Comparison of ENCODE assay signal across 9 mouse cellular contexts in the genomic region with DNA sequence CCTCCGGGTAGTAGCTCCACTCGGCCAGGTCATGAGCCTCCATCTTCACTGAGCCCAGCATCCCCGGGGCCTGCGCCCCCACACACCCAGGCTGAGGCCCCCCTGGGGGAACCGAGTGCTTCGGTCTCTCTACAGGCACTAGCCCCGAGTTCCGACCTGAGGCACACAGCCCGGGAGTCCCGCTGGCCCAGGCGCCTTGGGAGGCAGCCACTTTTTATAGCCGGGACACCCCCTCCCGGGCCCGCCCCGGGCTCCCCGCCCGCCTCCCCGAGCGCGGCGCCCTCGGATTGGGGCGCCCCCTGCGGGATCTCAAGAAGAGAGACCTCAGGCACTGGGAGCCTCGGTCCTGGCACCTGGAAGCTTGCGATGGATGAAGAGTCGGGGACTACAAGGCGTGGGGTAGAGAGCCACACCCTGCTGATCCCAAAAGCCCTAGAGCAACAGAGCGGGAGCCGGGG. TPM values are rescaled to one million over a fixed set of nuclear protein-coding genes. Genes with fewer than 3 reads are reported as not detected.
DNase-seq lines count a peak whose midpoint lies in the region; ATAC-seq and TF ChIP-seq lines count a peak whose summit lies in the region.
"Had no signal": no experiment of that assay in that cellular context is flagged by ENCODE, and none has a peak within 500 bp of the region (broad histone marks: within the 10 kb centered on the region; RNA-seq: fewer than 3 reads in every experiment).

TSS of gene Foxa3 (minus strand) at position 182 of the 458 bp plus-strand sequence.

- WGBS in olfactory bulb, adult 2 months = 4% methylated on average over 30 of the region's 30 CpGs

- TF ChIP-seq CTCF in olfactory bulb, adult 2 months (IDR thresholded peaks at IDR 0.05; ENCODE audit: insufficient read depth, low read depth, low read length) = no peak

- no peak within 1 kb of the TSS for H3K27ac ChIP-seq in olfactory bulb, adult 2 months (ENCODE audit: insufficient read depth, low read depth, low read length)

- TF ChIP-seq POLR2A in olfactory bulb, adult 2 months (IDR thresholded peaks at IDR 0.05; ENCODE audit: insufficient read depth, low read depth, low read length) = no peak

- peaks cover 4% of the 10 kb centered on the region; the same call in 1 of the 2 replicates for H3K4me1 ChIP-seq in olfactory bulb, adult 2 months (ENCODE audit: control insufficient read depth, insufficient read depth, low read length)

- DNase-seq in layer of hippocampus, adult 11-12 months (ENCODE audit: low spot score) = peak; percentile 39
- DNase-seq in layer of hippocampus, postnatal 14 days (ENCODE audit: low spot score in 2 of 2) = no peak
- peak; percentile 84 for DNase-seq in cerebellum, adult 9-11 months
- DNase-seq in kidney, adult 11 months = peak; percentile 55
- DNase-seq in lung, adult 18-20 months = peak; percentile 39 to 61
- DNase-seq in left cerebral cortex, adult 11 months (ENCODE audit: low spot score) = no peak

- peak; percentile 12 for ATAC-seq in granulocyte monocyte progenitor cell, adult 5-6 weeks (replicated peaks; ENCODE audit: poor library complexity, severe bottlenecking)

- H3K4me3 ChIP-seq in olfactory bulb, adult 2 months (ENCODE audit: insufficient read depth, low read depth, low read length) = peak within 1 kb of the TSS; percentile 85

RNA-seq across cellular contexts. Expression of gene Foxa3, which starts in this region (rescaled TPM):
- not detected for total RNA-seq in layer of hippocampus, postnatal 14 days (2021)
- not detected in 2 replicates for total RNA-seq in granulocyte monocyte progenitor cell, adult 5-6 weeks (2014; fragmentation: Nextera tagmentation)
- not detected in 2 replicates for total RNA-seq in granulocyte monocyte progenitor cell, adult 5-6 weeks (2017)
- polyA plus RNA-seq in olfactory bulb, adult 2 months (2012; ENCODE audit: insufficient read depth, insufficient read length, low replicate concordance, missing spikeins) = not detected in 2 replicates
- total RNA-seq: neutrophil, adult 5-6 weeks had no signal

Comparison
In these comparisons a context has a peak if more than half of its experiments do, and no peak if none do; other contexts are left out.
1. DNase-seq: peak in layer of hippocampus, adult 11-12 months (single experiment), cerebellum, adult 9-11 months (single experiment), kidney, adult 11 months (single experiment) and lung, adult 18-20 months (2 of 2); none in layer of hippocampus, postnatal 14 days (0 of 2) and left cerebral cortex, adult 11 months (single experiment).
2. Peak in ATAC-seq in granulocyte monocyte progenitor cell, adult 5-6 weeks; RNA of the gene not detected or under 1 TPM.